Mouse (Mus musculus) stomach, embryonic 14.5 days (tissue): ENCODE results near the gene Rpn1. TPM values are rescaled to one million over a fixed set of nuclear protein-coding genes. Genes with fewer than 3 reads are reported as not detected.
A peak's percentile ranks its signal among the peaks of the same experiment; 100 is the strongest.

Experiments
- ATAC-seq: fragments of 200-750 bp; cut with Nextera tagmentation; 2 replicates; pipeline ENCODE4 v1.8.0; 2017; ENCODE audit warnings: low read depth, moderate TSS enrichment; ENCODE audit not compliant: insufficient number of reproducible peaks, insufficient read depth, low FRiP score
- H3K27ac ChIP-seq: fragments of 300-500 bp; sonication (generic); 2 replicates; pipeline ENCODE4 v1.5.1; 2014; ENCODE audit warnings: mild to moderate bottlenecking, low read length, moderate library complexity, mixed read lengths
- H3K27me3 ChIP-seq: fragments of 300-500 bp; sonication (generic); 2 replicates; pipeline ENCODE4 v1.6.1; 2014; ENCODE audit warnings: low read length, control low read depth, mixed read lengths; ENCODE audit not compliant: control insufficient read depth, insufficient read depth
- H3K36me3 ChIP-seq: fragments of 300-500 bp; sonication (generic); 2 replicates; pipeline ENCODE4 v1.6.1; 2014; ENCODE audit warnings: mild to moderate bottlenecking, control low read depth, low read length, moderate library complexity, mixed read lengths; ENCODE audit not compliant: control insufficient read depth, insufficient read depth
- H3K4me1 ChIP-seq: fragments of 300-500 bp; sonication (generic); 2 replicates; pipeline ENCODE4 v1.6.1; 2014; ENCODE audit warnings: low read length, control low read depth, mixed read lengths; ENCODE audit not compliant: control insufficient read depth, insufficient read depth
- H3K4me2 ChIP-seq: fragments of 300-500 bp; sonication (generic); replicated peaks from 2 replicates; pipeline ENCODE4 v1.6.1; 2014; ENCODE audit warnings: low read depth, low read length, control low read depth
- H3K4me3 ChIP-seq: fragments of 300-500 bp; sonication (generic); 2 replicates; pipeline ENCODE4 v1.5.1; 2014; ENCODE audit warnings: low read depth, low read length, control low read depth
- H3K9ac ChIP-seq: fragments of 300-500 bp; sonication (generic); replicated peaks from 2 replicates; pipeline ENCODE4 v1.6.1; 2014; ENCODE audit warnings: low read depth, mild to moderate bottlenecking, control low read depth, low read length, moderate library complexity, mixed read lengths
- H3K9me3 ChIP-seq: fragments of 300-500 bp; sonication (generic); 2 replicates; pipeline ENCODE4 v1.6.1; 2016; ENCODE audit warnings: low read depth, low read length, control low read depth; ENCODE audit not compliant: control insufficient read depth
- WGBS: fragments of 180-500 bp; shearing (Covaris S2); extraction: QIAGEN DNeasy Blood & Tissue Kit; methylation state at CpG from one replicate; pipeline ENCODE4 v1.1.7; 2014; 5-methylcytosine and 5-hydroxymethylcytosine counted together
- polyA plus RNA-seq: library from polyadenylated mRNA; unstranded; fragments of >200 nt; fragmentation: Nextera tagmentation; extraction: Ambion mirVana; gene quantifications from 2 replicates; pipeline ENCODE4 v1.2.1, GENCODE M21; 2014

The Rpn1 gene
- polyA plus RNA-seq: 373 and 402 TPM in 2 replicates

DNA sequence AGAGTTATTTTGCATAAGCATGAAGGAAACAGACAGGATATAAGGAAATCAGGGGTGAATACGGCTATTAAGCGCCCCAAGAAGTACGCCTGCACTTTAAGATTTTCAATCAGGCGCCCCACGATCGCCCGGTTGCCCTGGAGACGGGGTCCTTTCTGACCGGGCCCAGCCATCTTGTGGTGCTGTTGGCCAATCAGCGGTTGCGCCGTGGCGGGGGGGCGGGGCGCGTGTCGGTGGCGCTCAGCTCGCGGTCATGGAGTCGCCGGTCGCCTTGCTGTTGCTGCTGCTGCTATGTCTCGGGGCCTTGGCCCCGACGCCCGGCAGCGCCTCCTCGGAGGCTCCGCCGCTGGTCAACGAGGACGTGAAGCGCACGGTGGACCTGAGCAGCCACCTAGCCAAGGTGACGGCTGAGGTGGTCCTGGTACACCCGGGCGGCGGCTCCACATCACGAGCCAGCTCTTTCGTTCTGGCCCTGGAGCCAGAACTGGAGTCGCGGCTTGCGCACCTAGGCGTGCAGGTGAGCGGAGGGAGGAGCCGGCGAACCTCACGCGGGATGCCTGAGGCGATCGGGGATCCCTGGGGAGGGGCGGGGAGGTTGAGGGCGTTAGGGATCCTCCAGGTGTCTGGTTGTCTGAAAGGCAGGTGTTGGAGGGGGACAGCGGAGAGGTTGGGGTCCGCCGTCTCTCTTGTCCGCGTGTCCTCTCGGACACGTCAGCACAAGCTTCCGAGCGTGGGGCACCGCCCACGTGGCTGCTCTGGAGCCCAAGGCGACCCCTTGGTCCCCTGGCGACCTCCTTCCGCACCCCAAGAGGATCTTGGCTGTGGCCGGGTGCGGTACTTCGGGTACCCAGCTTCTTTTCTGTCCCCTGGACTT is at the start of gene Rpn1:
Rpn1 (plus strand) TSS at position 205 of the 874 bp plus-strand sequence.
- no peaks in the 10 kb centered on the region; the same call in 1 of the 2 replicates for H3K36me3 ChIP-seq
- WGBS: under 1% methylated on average over 71 of the region's 71 CpGs
- peak within 1 kb of the TSS; percentile 72 for H3K9ac ChIP-seq
- H3K27ac ChIP-seq: peak within 1 kb of the TSS; percentile 62
- H3K4me1 ChIP-seq: peaks cover 20% of the 10 kb centered on the region
- no peaks in the 10 kb centered on the region for H3K27me3 ChIP-seq
- no peaks in the 10 kb centered on the region for H3K9me3 ChIP-seq
- peak; percentile 97 for ATAC-seq
- peak within 1 kb of the TSS; percentile 69 for H3K4me2 ChIP-seq
- H3K4me3 ChIP-seq: peak within 1 kb of the TSS; percentile 70

DNA sequence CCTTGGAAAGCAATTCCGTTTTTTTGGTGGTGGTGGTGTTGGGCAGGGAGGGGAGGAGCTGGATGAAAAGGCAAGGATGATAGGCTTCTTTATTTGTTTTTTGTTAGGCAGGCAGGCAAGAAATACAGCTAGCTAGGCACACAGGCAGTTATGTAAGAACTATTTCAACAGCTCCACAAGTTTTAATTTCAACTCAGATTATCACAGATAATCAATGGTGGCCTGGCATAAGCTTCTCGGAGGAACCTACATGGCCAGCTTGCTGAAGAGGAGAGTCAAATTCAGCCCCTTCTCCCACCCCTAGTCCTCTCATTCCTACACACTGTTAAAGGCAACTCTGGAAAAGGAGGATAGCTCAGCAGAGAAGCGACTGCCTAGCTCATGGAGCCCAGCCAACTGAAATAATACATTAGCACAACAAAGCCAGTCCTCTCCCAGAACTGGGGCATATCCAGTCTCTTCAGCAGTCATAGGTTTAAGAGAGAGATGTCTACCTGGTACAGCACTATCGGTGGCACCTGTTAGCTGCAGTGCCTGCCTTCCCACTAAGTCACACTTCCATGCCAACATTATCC is 46.7 kb upstream of the Rpn1 start:
- no peak overlapping the region for H3K4me3 ChIP-seq
- no peak overlapping the region for H3K27ac ChIP-seq
- no peak overlapping the region for H3K9ac ChIP-seq
- H3K4me1 ChIP-seq: peaks cover 7% of the 10 kb centered on the region; the same call in 1 of the 2 replicates
- no peak overlapping the region for H3K4me2 ChIP-seq
- H3K9me3 ChIP-seq: no peaks in the 10 kb centered on the region
- 90% methylated on average over 4 of the region's 4 CpGs for WGBS
- H3K36me3 ChIP-seq: peaks cover 6% of the 10 kb centered on the region; the same call in 1 of the 2 replicates
- H3K27me3 ChIP-seq: no peaks in the 10 kb centered on the region
- ATAC-seq: no peak

DNA sequence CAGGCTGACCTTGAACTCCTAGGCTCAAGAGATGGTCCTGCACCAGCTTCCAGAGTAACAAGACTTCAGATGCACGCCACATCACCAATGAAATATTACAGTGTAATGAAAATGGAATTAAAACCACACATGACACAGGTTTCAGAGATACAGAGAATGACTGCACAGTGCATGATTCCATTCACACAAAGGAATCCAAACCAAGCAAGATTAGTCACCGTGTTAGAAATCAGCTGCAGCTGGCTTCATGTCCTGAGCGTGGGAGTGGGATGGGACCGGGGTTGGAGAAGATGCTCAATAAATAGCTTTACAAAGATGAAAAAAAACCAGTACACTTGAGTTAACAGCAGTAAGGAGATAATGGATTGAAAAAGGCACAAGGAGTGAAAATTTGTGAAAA is 44.9 kb upstream of the Rpn1 start:
- no peak overlapping the region for H3K4me2 ChIP-seq
- over 99% methylated on average over 4 of the region's 4 CpGs for WGBS
- no peak for ATAC-seq

DNA sequence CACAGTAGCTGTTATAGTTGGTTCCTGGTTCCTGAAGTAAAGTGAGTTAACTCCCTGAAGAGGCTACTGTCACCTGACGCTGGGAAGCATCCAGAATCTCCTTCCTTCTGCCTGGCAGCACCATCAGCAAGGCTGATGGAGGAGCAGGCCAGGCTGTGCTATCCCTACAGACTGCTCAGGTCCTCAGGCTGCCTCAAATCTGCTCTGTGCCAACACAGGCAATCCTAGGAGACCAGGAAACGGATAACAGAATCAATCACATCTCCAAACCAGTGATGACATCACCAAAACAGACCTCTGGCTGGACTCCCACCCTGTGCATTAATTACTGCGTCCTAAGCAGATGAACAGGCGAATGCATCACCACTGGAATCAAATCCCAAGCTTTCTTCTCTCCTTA is 43.1 kb upstream of the Rpn1 start:
- WGBS: 63% methylated on average over 4 of the region's 4 CpGs
- Histone ChIP-seq H3K9ac (0 out of 2 replicates have a peak overlapping the region, but pooled peaks have one; percentile 3), H3K4me2 (no peak overlapping the region), H3K4me1 (peaks cover 20% of the 10 kb centered on the region), H3K27ac (no peak overlapping the region; the same call in 1 of the 2 replicates), H3K9me3 (no peaks in the 10 kb centered on the region), H3K4me3 (no peak overlapping the region), H3K36me3 (peaks cover 6% of the 10 kb centered on the region; the same call in 1 of the 2 replicates), H3K27me3 (no peaks in the 10 kb centered on the region)
- no peak for ATAC-seq

More for the DNA sequence above, 44.9 kb upstream of the Rpn1 start:
- H3K27ac ChIP-seq: no peak overlapping the region
- H3K9ac ChIP-seq: no peak overlapping the region
- peaks cover 20% of the 10 kb centered on the region for H3K4me1 ChIP-seq
- H3K36me3 ChIP-seq: peaks cover 6% of the 10 kb centered on the region; the same call in 1 of the 2 replicates
- H3K9me3 ChIP-seq: no peaks in the 10 kb centered on the region
- no peak overlapping the region for H3K4me3 ChIP-seq
- H3K27me3 ChIP-seq: no peaks in the 10 kb centered on the region

DNA sequence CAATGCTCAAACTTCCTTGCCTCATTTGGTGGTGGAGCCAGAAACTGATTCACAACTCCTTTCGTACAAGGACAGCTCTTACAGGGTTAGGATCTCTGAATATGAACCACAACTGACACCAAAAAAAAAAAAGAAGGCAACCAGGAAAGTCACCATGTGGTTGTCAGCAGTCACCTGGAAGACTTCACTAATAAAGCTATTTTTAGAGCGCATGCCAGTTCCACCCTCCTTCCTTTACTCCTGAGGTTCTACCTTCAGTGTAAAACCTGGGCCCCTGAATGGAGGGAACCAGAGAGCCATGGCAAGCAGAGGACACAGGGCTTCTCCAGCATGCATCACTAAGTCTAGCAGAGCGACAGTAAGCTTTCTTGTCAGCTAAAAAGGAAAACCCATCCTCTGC is 41.9 kb upstream of the Rpn1 start:
- Histone ChIP-seq H3K9ac (no peak overlapping the region), H3K27ac (no peak overlapping the region), H3K9me3 (no peaks in the 10 kb centered on the region), H3K4me2 (no peak overlapping the region), H3K4me3 (no peak overlapping the region), H3K36me3 (peaks cover 6% of the 10 kb centered on the region; the same call in 1 of the 2 replicates), H3K27me3 (no peaks in the 10 kb centered on the region), H3K4me1 (peaks cover 20% of the 10 kb centered on the region)
- 89% methylated on average over 3 of the region's 3 CpGs for WGBS
- no peak for ATAC-seq

DNA sequence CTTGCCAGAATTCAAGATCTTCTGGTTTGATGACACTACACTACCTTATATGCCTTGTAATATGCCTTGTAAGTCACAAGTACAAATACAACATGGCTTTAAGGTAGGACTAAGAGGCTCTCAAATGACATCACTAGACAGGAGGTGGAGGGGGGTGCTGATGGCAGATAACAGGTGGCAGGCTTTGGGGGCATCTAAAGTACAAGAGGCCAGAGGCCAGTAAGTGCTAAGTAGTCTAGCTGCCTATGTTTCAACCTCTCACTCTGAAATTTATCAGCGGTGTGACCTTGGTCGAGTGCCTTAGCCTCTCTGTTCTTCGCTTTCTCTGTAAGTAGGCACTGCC is 40.1 kb upstream of the Rpn1 start:
- peaks cover 20% of the 10 kb centered on the region for H3K4me1 ChIP-seq
- H3K4me3 ChIP-seq: peak overlapping the region; percentile 85
- H3K36me3 ChIP-seq: peaks cover 3% of the 10 kb centered on the region; the same call in 1 of the 2 replicates
- peak overlapping the region; percentile 92 for H3K9ac ChIP-seq
- H3K27ac ChIP-seq: peak overlapping the region; percentile 81; the same call in 1 of the 2 replicates
- H3K4me2 ChIP-seq: peak overlapping the region; percentile 96
- ATAC-seq: no peak
- 3% methylated on average over 3 of the region's 3 CpGs for WGBS
- no peaks in the 10 kb centered on the region for H3K9me3 ChIP-seq
- H3K27me3 ChIP-seq: no peaks in the 10 kb centered on the region

DNA sequence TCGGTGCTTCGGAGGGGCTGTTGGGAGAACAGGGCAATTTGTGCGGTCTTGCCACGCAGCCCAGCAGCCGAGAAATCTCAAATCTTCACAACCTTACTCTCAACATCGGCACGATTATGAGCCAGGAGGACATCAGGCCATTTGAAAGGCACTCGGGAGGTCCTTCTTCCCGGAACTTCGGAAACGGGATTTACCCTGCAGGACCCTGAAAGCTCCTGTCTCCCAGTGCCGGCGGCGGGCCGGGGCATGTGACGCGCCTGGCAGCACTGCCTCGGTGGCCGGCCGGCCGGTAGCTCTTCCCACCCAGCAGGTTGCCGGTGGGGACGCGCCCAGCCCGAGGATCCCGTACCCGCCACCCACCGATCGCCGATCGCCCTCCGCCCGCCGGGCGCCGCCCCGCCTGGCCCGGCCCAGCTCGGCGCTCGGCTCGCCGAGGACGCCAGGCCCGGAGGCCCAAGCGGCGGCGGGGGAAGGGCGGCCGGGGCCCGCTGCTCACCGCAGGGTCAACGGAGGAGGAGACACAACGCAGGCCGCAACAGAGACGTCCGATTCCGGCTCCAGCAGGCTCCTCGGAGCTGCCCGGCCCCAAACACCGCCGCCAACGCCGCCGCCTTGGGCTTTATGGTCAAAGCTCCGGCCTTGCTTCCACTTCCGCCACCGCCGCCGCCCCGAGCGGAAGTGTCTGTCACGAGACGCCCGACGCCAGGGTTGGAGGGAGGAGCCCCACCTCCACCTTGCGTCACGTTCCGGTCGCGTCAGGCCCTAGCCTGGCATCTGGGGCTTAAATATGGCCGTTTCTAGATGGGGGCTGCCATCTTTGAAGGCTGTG is 39.5 kb upstream of the Rpn1 start, which contains the start of gene Rab7:
Rab7 (minus strand) TSS at position 694 of the 829 bp plus-strand sequence.
- Histone ChIP-seq H3K4me2 (peak within 1 kb of the TSS; percentile 96), H3K9me3 (no peaks in the 10 kb centered on the region), H3K27me3 (no peaks in the 10 kb centered on the region), H3K4me3 (peak within 1 kb of the TSS; percentile 85), H3K27ac (peak within 1 kb of the TSS; percentile 81), H3K9ac (peak within 1 kb of the TSS; percentile 92), H3K36me3 (no peaks in the 10 kb centered on the region), H3K4me1 (peaks cover 20% of the 10 kb centered on the region)
- peak; percentile 93 for ATAC-seq
- WGBS: under 1% methylated on average over 69 of the region's 82 CpGs

DNA sequence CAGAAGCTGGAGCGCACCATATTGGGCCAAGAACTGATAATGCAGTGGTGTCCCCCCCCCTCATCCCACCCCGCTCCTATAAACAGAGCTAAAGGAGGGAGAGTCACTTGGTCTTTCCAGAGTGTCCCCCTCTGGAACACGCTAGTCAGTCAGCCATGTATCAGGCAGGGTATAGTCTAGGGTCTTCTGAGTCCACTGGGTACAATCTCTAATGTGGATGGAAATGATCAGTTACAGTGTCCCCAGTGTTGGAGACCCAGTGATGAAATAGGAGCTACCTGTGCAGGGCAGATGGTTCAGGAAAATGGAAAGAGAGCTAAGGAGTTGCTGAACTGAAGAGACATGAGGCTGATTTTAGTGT is 38.9 kb upstream of the Rpn1 start:
- ATAC-seq: no peak
- peaks cover 20% of the 10 kb centered on the region for H3K4me1 ChIP-seq
- no peaks in the 10 kb centered on the region for H3K36me3 ChIP-seq
- WGBS: 34% methylated on average over 3 of the region's 3 CpGs
- H3K27ac ChIP-seq: no peak overlapping the region; the same call in 1 of the 2 replicates
- H3K9me3 ChIP-seq: no peaks in the 10 kb centered on the region
- no peak overlapping the region for H3K9ac ChIP-seq
- no peaks in the 10 kb centered on the region for H3K27me3 ChIP-seq
- H3K4me2 ChIP-seq: peak overlapping the region; percentile 38
- H3K4me3 ChIP-seq: peak overlapping the region; percentile 85
